Mouse (Mus musculus): ENCODE results near the gene H2-DMa.

H2-DMa gene

GRCm38 (mm10) chr17:34155534-34155933 is 36.2 kb downstream of the H2-DMa start:
- no peak for DNase-seq (ENCODE audit: low spot score)

GRCm38 (mm10) chr17:34164202-34164895 is 45.0 kb downstream of the H2-DMa start:
- peak; percentile 47 for DNase-seq (ENCODE audit: low spot score)

- no peak for DNase-seq (ENCODE audit: low spot score)
Measured at GRCm38 (mm10) chr17:34165033-34165730, 45.8 kb downstream of the H2-DMa start.

GRCm38 (mm10) chr17:34169279-34169678 is 49.9 kb downstream of the H2-DMa start:
- peak; percentile 60 for DNase-seq (ENCODE audit: low spot score)

GRCm38 (mm10) chr17:34170487-34170876 is 51.1 kb downstream of the H2-DMa start:
- DNase-seq (ENCODE audit: low spot score), result no peak

- DNase-seq (ENCODE audit: low spot score), result peak; percentile 85
Measured at GRCm38 (mm10) chr17:34170877-34171498, 51.6 kb downstream of the H2-DMa start.

GRCm38 (mm10) chr17:34172528-34172927 is 53.2 kb downstream of the H2-DMa start:
- no peak for DNase-seq (ENCODE audit: low spot score)

GRCm38 (mm10) chr17:34174075-34174474 is 54.7 kb downstream of the H2-DMa start:
- no peak for DNase-seq (ENCODE audit: low spot score)

GRCm38 (mm10) chr17:34177179-34177578 is 57.8 kb downstream of the H2-DMa start:
- no peak for DNase-seq (ENCODE audit: low spot score)

- no peak for DNase-seq (ENCODE audit: low spot score)
Measured at GRCm38 (mm10) chr17:34179019-34179418, 59.7 kb downstream of the H2-DMa start.

GRCm38 (mm10) chr17:34179913-34180859 is 60.8 kb downstream of the H2-DMa start:
- DNase-seq (ENCODE audit: low spot score), result no peak

GRCm38 (mm10) chr17:34183564-34184219 is 64.4 kb downstream of the H2-DMa start:
- DNase-seq (ENCODE audit: low spot score), result no peak

- no peak for DNase-seq (ENCODE audit: low spot score)
Measured at GRCm38 (mm10) chr17:34185526-34185925, 66.2 kb downstream of the H2-DMa start.

- DNase-seq (ENCODE audit: low spot score), result no peak
Measured at GRCm38 (mm10) chr17:34186885-34187260, 67.5 kb downstream of the H2-DMa start.

- DNase-seq (ENCODE audit: low spot score), result peak; percentile 97
Measured at GRCm38 (mm10) chr17:34187261-34187916, 68.0 kb downstream of the H2-DMa start, which contains the start of the genes Tap1 and Psmb9. Gene Tap1 (plus strand): TSS chr17:34187553. Gene Psmb9 (minus strand): TSS chr17:34187764.

- DNase-seq (ENCODE audit: low spot score), result no peak
Measured at GRCm38 (mm10) chr17:34188010-34188409, 68.7 kb downstream of the H2-DMa start.
